Mouse (Mus musculus) kidney, postnatal 25 days (tissue): Measurements from ENCODE around the gene Gm8897.
"Not testable (repeated sequence)": the region's sequence is repeated elsewhere in the genome, so short reads cannot be mapped to it uniquely, and the experiment has no call there.

Experiments used
- DNase-seq, 2 experiments: peaks; one replicate each; pipeline ENCODE4 v3.0.0; 2021; ENCODE audit warnings: mixed read lengths in 2 of 2

The Gm8897 gene

DNA sequence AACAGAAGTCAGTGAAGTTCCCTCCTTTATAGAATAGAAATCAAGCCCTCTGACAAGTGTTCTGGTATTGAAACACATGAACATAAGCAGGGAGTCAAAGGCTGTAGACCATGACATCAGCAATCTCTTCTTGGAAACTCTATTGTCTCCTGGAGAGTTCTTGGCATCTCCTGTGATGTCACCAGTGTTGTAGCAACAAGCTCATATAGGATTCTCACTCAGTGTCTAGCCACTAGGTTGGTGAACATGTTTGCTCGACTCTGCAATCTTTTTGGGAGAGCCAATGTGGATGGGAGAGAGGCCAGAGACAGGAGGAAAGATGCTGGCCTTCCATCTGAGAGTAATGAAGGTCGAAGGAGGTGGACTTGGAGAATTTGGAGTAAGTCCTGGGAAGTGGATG is at the start of gene Gm8897:
Gene Gm8897 (plus strand): TSS at position 301 of the 400 bp plus-strand sequence.
- DNase-seq, result not testable (repeated sequence)

DNA sequence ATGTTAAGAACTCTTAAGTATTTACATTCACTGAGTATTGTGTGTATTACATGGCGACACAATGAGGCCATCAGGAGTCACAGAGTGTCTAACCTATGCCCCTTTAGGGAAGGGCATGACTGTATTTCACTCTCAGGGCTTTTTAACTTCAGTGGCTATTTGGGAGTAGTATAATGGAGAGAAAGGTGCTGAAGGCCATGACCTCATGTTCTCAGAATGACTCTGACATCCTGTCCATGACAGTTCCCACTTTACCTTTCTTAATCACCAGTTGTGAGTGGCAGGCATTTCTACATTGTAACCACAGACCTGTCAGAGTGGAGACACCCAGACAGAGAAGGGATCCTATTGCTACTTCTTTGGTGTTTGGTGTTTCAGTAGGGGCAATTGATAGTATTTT is 473 bp downstream of the Gm8897 start:
- DNase-seq, result not testable (repeated sequence)
